Mouse (Mus musculus) ovary, adult 18-20 months (tissue): ENCODE measurements around the gene Gna11.

Experiments
- DNase-seq: peaks from one replicate; pipeline ENCODE4 v3.0.0; 2022; ENCODE audit warnings: low spot score, mixed read lengths

Gene Gna11

DNA sequence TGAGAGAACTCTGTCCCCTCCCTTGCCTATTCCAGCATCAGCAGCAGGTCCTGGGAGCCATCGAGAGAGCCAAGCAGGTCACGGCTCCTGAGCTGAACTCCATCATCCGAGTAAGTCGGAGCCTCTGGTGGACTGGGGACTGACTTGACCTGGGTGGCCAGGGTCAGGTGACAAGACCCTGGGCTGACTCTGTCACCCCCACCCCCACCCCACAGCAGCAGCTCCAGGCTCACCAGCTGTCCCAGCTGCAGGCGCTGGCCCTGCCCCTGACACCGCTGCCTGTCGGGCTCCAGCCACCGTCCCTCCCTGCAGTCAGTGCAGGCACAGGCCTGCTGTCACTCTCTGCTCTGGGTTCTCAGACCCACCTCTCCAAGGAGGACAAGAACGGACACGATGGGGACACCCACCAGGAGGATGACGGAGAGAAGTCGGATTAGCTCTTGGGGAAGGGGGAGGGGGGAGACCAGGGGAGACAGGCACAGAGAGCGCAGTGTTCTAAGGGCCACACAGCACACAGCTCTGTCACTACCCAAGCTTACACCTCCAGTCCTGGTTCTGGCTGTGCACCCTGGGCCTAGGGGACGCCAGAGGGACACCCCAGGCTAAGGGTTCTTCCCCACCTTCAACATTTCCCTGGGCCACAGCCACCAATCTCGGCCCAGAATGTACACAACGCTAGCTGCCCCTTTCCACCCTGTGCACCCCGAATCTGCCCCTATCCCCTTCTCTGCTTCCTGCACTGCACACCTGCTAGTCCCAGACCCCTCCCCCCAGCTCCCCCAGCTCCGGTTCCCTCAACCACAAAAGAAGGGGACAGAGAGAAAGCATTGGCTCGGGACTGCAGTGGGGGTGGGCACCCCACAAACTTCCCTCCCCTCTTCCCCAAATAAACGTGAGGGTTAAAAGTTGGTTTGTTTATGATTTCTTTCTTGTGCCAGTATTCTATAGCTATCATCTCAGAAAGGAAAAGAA, 20.6 kb upstream of the Gna11 start:
- no peak for DNase-seq

- DNase-seq: no peak
These were observed 19.7 kb upstream of the Gna11 start for GRCm38 (mm10) chr10:81564734-81565133.

- DNase-seq: no peak
These were observed 19.2 kb upstream of the Gna11 start for GRCm38 (mm10) chr10:81564216-81564615.

DNA sequence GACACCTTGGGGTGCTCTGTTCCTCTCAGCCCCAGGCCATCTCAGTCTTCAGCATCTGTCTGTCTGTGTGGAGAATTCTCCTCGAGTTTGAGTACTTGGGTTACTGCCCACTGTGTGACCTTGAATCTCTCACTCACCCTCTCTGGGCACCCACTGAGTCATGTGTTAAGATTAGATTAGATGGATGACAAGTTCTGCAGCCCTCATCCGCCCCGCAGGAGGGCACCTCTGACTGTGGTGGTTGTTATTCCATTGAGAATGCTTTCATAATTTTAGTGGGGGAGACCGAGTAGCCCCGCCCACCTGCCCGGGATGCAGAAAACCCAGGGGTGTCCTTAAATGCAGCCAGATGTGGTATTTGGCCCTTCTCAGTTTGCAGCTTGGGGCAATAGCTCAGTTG, 18.5 kb upstream of the Gna11 start:
- peak; percentile 72 for DNase-seq

- DNase-seq: no peak
These were observed 17.4 kb upstream of the Gna11 start for GRCm38 (mm10) chr10:81562411-81562810.

DNA sequence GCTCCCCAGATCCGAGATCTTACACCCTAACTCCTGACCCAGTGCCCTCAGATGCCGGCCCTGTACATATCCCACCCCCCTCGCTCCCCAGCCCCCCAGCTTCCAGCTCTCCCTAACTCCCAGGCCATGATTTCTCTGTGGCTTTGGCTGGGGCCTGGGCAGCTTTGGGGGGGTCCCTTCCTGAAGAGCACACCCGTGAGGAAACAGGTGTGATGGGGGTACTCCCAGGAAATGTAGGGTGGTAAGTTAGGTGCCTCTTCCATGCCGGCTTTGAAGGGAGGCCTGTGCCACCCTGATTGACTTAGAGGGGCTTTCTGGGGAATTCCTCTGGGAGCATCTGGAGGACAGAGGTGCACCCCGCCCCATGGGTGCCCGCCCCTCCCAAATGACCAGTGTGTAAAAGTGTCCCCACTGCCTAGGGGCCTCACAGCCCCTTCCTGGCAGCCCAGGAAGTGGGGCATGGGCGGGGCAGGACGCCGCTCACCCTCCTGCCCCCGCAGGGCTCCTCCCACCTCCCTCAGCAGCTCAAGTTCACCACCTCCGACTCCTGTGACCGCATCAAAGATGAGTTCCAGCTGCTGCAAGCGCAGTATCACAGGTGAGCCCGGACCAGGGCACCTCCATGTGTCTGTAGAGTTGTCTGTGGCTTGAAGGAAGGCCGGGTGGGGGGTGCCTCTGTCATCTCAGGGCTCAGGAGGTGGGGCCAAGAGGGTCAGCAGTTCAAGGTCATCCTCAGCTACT, 15.9 kb upstream of the Gna11 start:
- DNase-seq: no peak

DNA sequence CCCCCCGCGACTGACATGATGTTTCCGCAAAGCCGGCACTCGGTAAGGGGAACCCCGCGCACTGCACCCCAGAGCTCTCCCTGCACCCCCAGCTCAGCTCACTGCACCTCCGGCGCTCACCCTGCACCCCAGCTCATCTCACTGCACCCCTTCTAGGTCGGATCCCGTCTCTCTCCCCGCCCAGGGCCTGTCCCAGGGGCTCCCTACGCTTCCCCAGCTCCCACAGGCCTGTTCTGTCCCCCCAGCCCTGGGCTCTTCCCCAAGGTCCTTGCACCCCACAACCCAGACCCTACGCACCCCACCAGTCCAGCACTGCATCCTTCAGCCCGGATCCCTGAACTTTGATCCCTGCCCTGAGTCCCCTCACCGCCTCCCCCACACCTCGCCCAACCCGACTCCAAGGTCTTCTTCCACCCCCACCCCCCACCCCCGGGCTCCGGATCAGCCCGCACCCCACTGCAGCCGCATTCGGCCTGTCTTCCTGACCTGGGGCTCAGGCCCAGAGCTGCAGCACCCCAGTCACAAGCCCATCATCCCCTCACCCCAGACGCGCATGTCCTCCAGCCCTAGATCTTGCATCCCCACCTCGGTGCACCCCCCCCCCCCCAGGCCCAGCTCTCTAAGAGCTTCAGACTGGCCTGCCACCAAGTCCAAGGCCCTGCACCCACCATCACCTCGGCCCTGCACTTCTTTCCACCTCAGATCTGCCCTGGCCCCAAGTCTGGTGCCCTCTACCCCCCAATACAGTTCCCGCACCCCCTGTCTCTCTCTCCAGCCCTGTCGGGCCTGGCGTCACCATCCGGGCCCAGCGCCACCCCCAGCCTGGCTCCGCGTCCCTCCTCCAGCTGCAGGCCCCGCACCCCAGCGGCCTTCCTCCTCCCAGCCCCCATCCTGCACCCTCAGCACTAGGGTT, 14.9 kb upstream of the Gna11 start:
- peak; percentile 48 for DNase-seq

DNA sequence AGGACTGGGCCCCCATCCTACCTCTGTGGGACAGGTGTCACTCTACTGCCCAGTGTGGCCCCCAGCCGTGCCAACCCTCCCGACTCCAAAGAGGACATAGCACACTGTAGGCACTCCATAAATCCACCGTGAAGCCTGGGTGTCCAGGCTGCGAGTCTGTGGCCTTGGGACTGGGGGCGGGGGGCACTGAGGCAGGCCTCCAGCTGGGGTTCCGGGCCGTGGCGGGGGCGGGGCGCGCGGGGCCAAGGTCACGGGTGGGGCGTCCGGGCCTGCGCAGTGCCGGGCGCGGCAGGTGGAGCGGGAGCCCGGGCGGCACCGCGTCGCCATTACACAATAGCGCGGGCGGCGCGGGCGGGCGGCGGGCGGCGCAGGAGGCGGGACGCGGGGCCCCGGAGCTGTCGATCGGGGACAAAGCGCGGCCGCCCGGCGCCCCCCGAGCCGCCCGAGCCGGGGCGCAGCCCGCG, 14.2 kb upstream of the Gna11 start, which contains the start of gene Aes:
Aes (plus strand) TSS at position 326 of the 464 bp plus-strand sequence.
- peak; percentile 86 for DNase-seq

DNA sequence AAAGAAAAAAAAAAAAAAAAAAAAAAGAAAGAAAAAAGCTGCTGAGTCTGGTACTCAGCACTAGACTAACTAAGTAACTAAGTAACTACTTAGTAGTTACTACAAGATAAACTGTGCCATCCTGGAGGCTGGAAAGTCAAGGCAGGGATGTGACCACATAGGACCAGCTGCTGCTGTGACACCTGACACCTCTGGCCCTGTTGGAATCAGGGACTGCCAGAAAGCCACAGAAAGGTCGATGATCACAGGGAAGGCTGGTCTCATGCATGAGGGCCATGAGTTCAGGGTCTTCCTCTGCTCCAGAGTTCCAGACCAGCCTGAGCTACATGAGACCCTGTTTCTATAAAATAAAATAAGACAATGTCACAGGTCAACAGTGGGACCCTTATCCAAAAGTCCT, 12.5 kb upstream of the Gna11 start:
- DNase-seq: no peak

DNA sequence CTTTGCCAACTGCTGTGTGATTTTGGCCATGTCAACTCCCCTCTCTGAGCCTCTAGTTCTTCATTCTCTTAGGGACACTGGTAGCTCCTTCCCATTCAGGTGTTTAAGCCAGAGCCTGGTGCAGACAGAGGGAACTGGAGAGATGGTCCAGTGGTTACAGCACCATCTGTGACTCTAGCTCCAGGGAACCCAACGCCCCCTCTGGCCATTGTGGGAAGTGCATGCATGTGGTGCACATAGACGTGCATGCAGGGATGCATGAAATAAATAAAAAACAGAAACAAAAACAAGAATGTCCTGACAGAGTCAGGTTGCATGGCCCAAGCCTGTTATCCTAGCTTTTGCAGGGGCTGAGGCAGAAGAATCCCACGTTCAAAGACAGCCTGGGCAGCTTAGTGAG, 11.3 kb upstream of the Gna11 start:
- no peak for DNase-seq

DNA sequence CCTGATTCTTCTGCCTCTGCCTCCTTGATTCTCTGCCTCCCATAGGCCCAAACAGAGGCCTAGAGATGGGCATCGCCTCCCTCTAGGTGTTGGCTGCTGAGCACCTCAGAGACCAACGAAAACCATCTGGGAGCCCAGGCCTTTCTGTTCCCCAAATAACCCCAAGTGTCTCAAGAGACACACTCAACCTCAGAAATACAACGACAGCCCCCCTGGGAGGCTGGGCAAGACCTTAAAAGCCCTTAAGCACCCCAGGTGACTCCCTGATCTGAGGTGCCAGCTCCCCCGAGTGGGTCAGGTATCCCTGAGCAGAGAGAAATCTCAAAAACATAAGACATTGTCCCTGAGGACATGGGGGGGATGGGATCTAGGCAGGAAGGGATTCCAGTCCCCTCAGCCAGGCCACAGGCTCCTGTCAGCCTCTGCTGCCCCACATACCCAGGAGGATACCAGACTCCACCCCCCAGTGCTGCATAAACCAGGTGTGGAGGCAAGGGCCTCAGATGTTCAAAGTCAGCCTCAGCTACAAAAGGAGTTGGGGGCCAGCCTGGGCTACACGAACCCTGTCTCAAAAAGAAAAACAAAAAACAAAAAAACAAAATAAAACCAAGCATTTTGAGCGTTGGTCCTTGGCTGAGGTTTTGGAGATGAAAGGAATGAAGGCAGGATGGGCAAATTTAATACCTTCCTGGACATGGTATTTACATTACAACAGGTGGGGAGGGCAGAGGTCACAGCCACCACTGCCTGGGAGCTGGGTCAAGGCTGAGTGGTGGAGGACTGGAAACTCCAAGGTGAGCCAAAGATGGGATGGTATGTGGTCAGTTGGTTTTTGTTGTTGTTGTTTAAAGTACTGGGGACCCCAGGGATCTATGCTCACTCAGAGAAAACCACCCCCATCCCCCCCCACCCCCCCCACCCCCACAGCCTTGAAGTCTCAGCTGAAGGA, 9.1 kb upstream of the Gna11 start:
- DNase-seq: no peak

GRCm38 (mm10) chr10:81553232-81553631, 8.2 kb upstream of the Gna11 start:
- no peak for DNase-seq

- DNase-seq: peak; percentile 83
These were observed 6.7 kb upstream of the Gna11 start for GRCm38 (mm10) chr10:81551597-81552102.

GRCm38 (mm10) chr10:81550257-81550656, 5.3 kb upstream of the Gna11 start:
- DNase-seq: no peak

- no peak for DNase-seq
These were observed 4.0 kb upstream of the Gna11 start for GRCm38 (mm10) chr10:81548944-81549343.

GRCm38 (mm10) chr10:81546788-81547571, 2.0 kb upstream of the Gna11 start:
- no peak for DNase-seq

- DNase-seq: peak; percentile 34
These were observed 1.3 kb upstream of the Gna11 start for GRCm38 (mm10) chr10:81546332-81546731.

- DNase-seq: no peak
These were observed 462 bp downstream of the Gna11 start for GRCm38 (mm10) chr10:81544296-81545160.

- no peak for DNase-seq
These were observed 1.4 kb downstream of the Gna11 start for GRCm38 (mm10) chr10:81543633-81544032.
